Mouse (Mus musculus): ENCODE data around the gene Kat7. TPM values are rescaled to one million over a fixed set of nuclear protein-coding genes. Genes with fewer than 3 reads are reported as not detected.

The Kat7 gene
- total RNA-seq (2021) = 10 to 100 TPM; 20.8 to 25.1 TPM
- long read RNA-seq, experiment 1, partial matches to known transcripts = 0 of 2 reads
- long read RNA-seq, experiment 1, other reads (novel, unspliced or antisense) = 1 of 2 reads
- long read RNA-seq, experiment 2, partial matches to known transcripts = 0 of 3 reads
- long read RNA-seq, experiment 2, other reads (novel, unspliced or antisense) = 2 of 3 reads

- intact Hi-C loops (cut with DNase I) = no loop called here
- DNase-seq = peak; percentile 93 to 95
These were observed at the start of gene Kat7 for GRCm38 (mm10) chr11:95310007-95310647. Kat7 (minus strand) TSS chr11:95310246.

GRCm38 (mm10) chr11:95358263-95358662 is 48.2 kb upstream of the Kat7 start:
- DNase-seq = no peak
- intact Hi-C loops (cut with DNase I) = no loop called here

- peak; percentile 59 to 64 for DNase-seq
- intact Hi-C loops (cut with DNase I) = no loop called here
These were observed 46.6 kb upstream of the Kat7 start for GRCm38 (mm10) chr11:95356469-95357273.

- intact Hi-C loops (cut with DNase I) = no loop called here
- no peak for DNase-seq
These were observed 46.0 kb upstream of the Kat7 start for GRCm38 (mm10) chr11:95356039-95356438.

GRCm38 (mm10) chr11:95355661-95356011 is 45.6 kb upstream of the Kat7 start:
- DNase-seq = no peak
- intact Hi-C loops (cut with DNase I) = no loop called here

GRCm38 (mm10) chr11:95354945-95355660 is 45.1 kb upstream of the Kat7 start:
- DNase-seq = no peak
- intact Hi-C loops (cut with DNase I) = no loop called here

GRCm38 (mm10) chr11:95354228-95354944 is 44.3 kb upstream of the Kat7 start:
- intact Hi-C loops (cut with DNase I) = no loop called here
- no peak for DNase-seq

GRCm38 (mm10) chr11:95353226-95353625 is 43.2 kb upstream of the Kat7 start:
- intact Hi-C loops (cut with DNase I) = no loop called here
- DNase-seq = no peak

- intact Hi-C loops (cut with DNase I) = no loop called here
These were observed 42.6 kb upstream of the Kat7 start for GRCm38 (mm10) chr11:95352686-95353085.

GRCm38 (mm10) chr11:95350960-95351359 is 40.9 kb upstream of the Kat7 start:
- intact Hi-C loops (cut with DNase I) = no loop called here
- no peak for DNase-seq

More at GRCm38 (mm10) chr11:95352686-95353085, 42.6 kb upstream of the Kat7 start:
- no peak for DNase-seq

GRCm38 (mm10) chr11:95350289-95350688 is 40.2 kb upstream of the Kat7 start:
- DNase-seq = no peak
- intact Hi-C loops (cut with DNase I) = no loop called here

GRCm38 (mm10) chr11:95344181-95344580 is 34.1 kb upstream of the Kat7 start:
- intact Hi-C loops (cut with DNase I) = no loop called here
- DNase-seq = no peak

- DNase-seq = no peak
- intact Hi-C loops (cut with DNase I) = no loop called here
These were observed 33.1 kb upstream of the Kat7 start for GRCm38 (mm10) chr11:95343180-95343579.

GRCm38 (mm10) chr11:95340664-95341063 is 30.6 kb upstream of the Kat7 start:
- DNase-seq = no peak
- intact Hi-C loops (cut with DNase I) = no loop called here

GRCm38 (mm10) chr11:95340259-95340658 is 30.2 kb upstream of the Kat7 start:
- intact Hi-C loops (cut with DNase I) = no loop called here
- DNase-seq = no peak

- intact Hi-C loops (cut with DNase I) = no loop called here
- no peak for DNase-seq
These were observed 29.5 kb upstream of the Kat7 start for GRCm38 (mm10) chr11:95339471-95340021.

- intact Hi-C loops (cut with DNase I) = no loop called here
- no peak for DNase-seq
These were observed 27.8 kb upstream of the Kat7 start for GRCm38 (mm10) chr11:95337846-95338342.

- intact Hi-C loops (cut with DNase I) = no loop called here
These were observed 27.2 kb upstream of the Kat7 start for GRCm38 (mm10) chr11:95337129-95337813.

GRCm38 (mm10) chr11:95336568-95337128 is 26.6 kb upstream of the Kat7 start, which contains the start of gene Fam117a:
Fam117a (plus strand) TSS chr11:95337018.
- DNase-seq = peak; percentile 65 to 81
- intact Hi-C loops (cut with DNase I) = no loop called here

More at GRCm38 (mm10) chr11:95337129-95337813, 27.2 kb upstream of the Kat7 start:
- peak; percentile 50 to 64 for DNase-seq

Data from gastrocnemius, postnatal 36 days (tissue).